8 mouse cellular contexts compared by ENCODE assay signal in the genomic region with DNA sequence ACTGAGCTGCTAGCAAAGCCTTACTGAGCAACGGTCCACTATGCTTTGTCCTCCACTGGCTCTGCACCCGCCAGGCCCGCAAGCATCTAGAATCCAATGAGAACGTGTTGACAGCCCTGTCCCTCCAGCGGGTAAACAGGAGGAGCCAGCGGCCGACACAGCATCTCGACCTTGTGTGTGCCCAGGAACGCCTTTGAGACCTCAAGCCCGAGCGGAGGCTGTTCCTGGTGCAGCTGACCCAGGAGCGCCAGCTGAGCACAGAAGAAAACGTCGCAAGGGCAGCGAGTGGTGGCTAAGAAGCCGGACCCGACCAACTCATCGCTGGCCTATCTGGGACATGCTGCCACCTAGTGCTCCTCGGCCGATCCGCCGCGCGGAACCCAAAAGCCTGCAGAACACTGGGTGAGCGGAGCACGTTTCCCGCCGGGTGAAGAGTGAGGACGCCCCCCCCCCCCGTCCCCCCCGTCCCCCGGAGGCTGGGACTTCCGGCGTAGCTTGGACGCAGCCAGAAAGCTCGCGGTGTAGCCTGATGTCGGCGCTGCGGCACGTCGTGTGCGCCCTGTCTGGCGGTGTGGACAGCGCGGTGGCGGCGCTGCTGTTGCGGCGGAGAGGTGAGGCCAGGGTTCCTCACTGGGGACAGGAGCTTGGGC. TPM values are rescaled to one million over a fixed set of nuclear protein-coding genes. Genes with fewer than 3 reads are reported as not detected.
DNase-seq lines count a peak whose midpoint lies in the region; ATAC-seq lines count a peak whose summit lies in the region.

A gene (plus strand): TSS at position 465 of the 650 bp plus-strand sequence.

- ATAC-seq in hindbrain, embryonic 13.5 days (ENCODE audit: low FRiP score), result peak; percentile 96

- peak within 1 kb of the TSS; percentile 96 for H3K4me2 ChIP-seq in hindbrain, embryonic 13.5 days

- H3K27me3 ChIP-seq in hindbrain, embryonic 13.5 days, result no peaks in the 10 kb centered on the region

- DNase-seq in NIH3T3 (ENCODE audit: low read depth), result peak; percentile 95
- DNase-seq in cerebellum, postnatal 10 days, result peak; percentile 93 to 95
- DNase-seq in frontal cortex, postnatal 14 days (ENCODE audit: low spot score in 2 of 2), result peak; percentile 89 to 91
- peak; percentile 80 to 85 for DNase-seq in layer of hippocampus, postnatal 25 days (ENCODE audit: extremely low spot score in 1 of 2, low spot score in 1 of 2)
- DNase-seq in lung, postnatal 25 days (ENCODE audit: low spot score), result peak; percentile 93
- DNase-seq in retina, embryonic 14.5 days (ENCODE audit: low spot score), result peak; percentile 95
- DNase-seq in thymus, postnatal 4 days, result peak; percentile 91

- peaks cover 28% of the 10 kb centered on the region for H3K36me3 ChIP-seq in hindbrain, embryonic 13.5 days

- H3K4me1 ChIP-seq in hindbrain, embryonic 13.5 days (replicated peaks), result peaks cover 26% of the 10 kb centered on the region

- peak within 1 kb of the TSS; percentile 85 for H3K9ac ChIP-seq in hindbrain, embryonic 13.5 days

- WGBS in hindbrain, embryonic 13.5 days, result 1% methylated on average over 49 of the region's 50 CpGs

- H3K4me3 ChIP-seq in hindbrain, embryonic 13.5 days, result peak within 1 kb of the TSS; percentile 69

- H3K27ac ChIP-seq in hindbrain, embryonic 13.5 days, result peak within 1 kb of the TSS; percentile 93

- no peaks in the 10 kb centered on the region for H3K9me3 ChIP-seq in hindbrain, embryonic 13.5 days

RNA-seq across cellular contexts. Expression of the gene that starts here (rescaled TPM):
- 40.8 and 47.9 TPM in 2 replicates for polyA plus RNA-seq in hindbrain, embryonic 13.5 days (2015; fragmentation: Nextera tagmentation; extraction: Ambion mirVana)
- total RNA-seq in layer of hippocampus, postnatal 25 days (2021), result 10 to 100 TPM; 25.0 to 37.2 TPM

Comparison
In these comparisons a context has a peak if more than half of its experiments do, and no peak if none do; other contexts are left out.
1. Peak in every context shown above with its lines: DNase-seq, ATAC-seq, H3K4me3 ChIP-seq and H3K27ac ChIP-seq.